Mouse (Mus musculus) cerebellum, adult 11 months (tissue): Measurements from ENCODE around the gene Pitpna.
A peak's percentile ranks its signal among the peaks of the same experiment; 100 is the strongest.
"Not testable (repeated sequence)": the region's sequence is repeated elsewhere in the genome, so short reads cannot be mapped to it uniquely, and the experiment has no call there.

Experiments used
- DNase-seq: peaks from one replicate; pipeline ENCODE4 v3.0.0; 2022

Gene Pitpna

GRCm38 (mm10) chr11:75594431-75594830 is 6.5 kb downstream of the Pitpna start:
- no peak for DNase-seq

DNA sequence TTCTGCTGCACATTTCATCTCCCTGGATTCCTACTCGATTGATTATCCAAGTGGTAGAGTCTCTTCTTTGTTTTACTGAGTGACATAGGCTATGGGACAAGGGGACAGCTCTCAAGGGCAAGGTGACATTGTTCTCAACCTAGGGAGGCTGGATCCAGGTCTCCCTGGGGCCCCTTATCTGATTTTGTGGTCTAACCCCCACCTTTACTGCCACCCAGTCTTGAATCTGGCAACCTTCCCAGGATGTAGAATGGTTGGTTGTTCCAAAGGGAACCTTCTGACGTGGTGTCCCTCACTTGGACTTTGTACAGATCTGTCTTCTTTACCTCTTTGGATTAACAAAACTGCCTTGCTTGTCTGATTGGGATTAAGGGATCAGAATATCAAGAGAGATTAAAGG is 7.5 kb downstream of the Pitpna start:
- DNase-seq = no peak

DNA sequence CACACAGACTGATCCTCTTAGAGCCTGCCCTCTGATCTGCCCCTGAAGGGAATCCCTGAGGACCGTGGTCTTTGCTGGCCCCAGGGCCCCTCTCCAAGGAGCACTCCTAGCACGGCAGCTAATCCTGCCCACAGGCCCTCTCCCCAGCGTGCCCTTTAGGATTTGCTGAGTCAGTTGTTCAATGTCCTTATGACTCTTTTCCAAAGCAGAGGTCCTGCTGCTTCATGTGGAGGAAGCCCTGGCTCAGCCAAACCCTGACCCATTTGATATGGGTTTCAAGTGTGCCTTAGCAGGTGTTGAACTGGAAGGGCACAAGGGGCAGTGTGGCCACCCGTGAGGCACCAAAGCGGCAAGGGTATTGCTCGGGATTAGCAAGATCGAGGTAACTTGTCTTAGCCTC is 7.9 kb downstream of the Pitpna start:
- DNase-seq = no peak

GRCm38 (mm10) chr11:75596726-75597255 is 8.9 kb downstream of the Pitpna start:
- peak; percentile 33 for DNase-seq

GRCm38 (mm10) chr11:75598004-75598403 is 10.1 kb downstream of the Pitpna start:
- no peak for DNase-seq

- DNase-seq = not testable (repeated sequence)
Measured at GRCm38 (mm10) chr11:75599802-75600201, 11.9 kb downstream of the Pitpna start.

- DNase-seq = no peak
Measured at GRCm38 (mm10) chr11:75604826-75605225, 16.9 kb downstream of the Pitpna start.

GRCm38 (mm10) chr11:75605318-75605717 is 17.4 kb downstream of the Pitpna start:
- no peak for DNase-seq

GRCm38 (mm10) chr11:75608776-75609175 is 20.9 kb downstream of the Pitpna start:
- no peak for DNase-seq

DNA sequence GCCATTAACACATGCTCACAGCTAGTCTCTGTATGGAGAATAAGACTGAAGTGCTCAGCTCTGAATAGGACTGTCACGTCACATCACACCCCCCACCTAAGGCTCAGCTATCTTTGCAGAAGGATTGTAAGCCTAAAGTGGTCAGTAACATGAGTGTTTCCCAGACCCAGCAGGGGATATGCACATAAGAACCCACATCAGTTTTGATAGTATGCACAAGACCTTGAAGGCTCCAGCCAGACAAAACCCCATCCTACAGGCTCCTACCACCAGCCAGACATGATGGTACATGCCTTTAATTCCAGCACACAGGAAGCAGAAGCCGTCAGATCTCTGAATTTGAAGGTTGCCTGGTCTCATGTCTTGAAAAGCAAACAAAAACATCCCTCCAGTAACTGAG is 22.1 kb downstream of the Pitpna start:
- no peak for DNase-seq

DNA sequence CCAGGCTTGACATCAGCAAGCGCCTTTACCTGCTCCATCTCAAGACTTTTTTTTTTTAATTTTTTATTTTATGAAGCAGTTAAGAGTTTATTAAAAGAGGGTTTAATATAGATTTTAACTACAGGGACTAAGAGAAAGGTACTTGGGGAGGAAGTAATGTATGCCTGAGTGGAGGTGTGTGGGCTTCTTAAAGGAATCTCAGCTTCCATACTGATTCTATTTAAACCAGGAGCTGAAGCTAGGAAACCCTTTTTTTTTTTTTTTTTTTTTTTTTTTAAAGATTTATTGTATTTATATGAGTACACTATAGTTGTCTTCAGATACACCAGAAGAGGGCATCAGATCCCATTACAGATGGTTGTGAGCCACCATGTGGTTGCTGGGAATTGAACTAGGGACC is 26.9 kb downstream of the Pitpna start:
- DNase-seq = no peak

DNA sequence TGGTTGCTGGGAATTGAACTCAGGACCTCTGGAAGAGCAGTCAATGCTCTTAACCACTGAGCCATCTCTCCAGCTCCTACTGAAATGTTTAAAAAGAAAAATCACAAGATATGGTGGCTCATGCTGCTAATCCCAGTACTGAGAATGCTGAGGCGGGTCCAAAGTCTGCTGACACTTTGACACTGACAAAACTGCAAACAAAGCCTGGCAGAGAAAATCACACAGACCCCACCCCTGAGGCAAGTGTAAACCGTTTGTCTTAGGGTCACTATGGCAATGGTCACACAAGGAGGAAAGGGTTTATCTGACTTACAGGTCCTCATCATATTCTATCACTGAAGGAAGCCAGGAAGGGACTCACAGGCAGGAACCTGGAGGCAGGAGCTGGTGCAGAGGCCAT is 27.7 kb downstream of the Pitpna start:
- DNase-seq = no peak

DNA sequence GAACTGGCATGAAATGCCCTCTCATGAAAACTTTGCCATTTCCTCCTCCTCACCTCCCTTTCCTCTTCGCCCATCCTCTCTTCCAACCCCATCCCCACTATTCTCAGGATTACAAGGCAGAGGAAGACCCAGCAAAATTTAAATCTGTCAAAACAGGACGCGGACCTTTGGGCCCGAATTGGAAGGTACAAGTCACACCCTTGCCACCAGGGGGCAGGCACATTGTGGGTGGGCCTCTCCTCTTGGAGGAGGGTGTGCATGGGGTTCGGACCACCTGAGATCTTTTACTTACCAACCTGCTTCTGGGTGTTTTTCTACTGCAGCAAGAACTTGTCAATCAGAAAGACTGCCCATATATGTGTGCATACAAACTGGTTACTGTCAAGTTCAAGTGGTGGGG is 31.2 kb downstream of the Pitpna start:
- DNase-seq = no peak

DNA sequence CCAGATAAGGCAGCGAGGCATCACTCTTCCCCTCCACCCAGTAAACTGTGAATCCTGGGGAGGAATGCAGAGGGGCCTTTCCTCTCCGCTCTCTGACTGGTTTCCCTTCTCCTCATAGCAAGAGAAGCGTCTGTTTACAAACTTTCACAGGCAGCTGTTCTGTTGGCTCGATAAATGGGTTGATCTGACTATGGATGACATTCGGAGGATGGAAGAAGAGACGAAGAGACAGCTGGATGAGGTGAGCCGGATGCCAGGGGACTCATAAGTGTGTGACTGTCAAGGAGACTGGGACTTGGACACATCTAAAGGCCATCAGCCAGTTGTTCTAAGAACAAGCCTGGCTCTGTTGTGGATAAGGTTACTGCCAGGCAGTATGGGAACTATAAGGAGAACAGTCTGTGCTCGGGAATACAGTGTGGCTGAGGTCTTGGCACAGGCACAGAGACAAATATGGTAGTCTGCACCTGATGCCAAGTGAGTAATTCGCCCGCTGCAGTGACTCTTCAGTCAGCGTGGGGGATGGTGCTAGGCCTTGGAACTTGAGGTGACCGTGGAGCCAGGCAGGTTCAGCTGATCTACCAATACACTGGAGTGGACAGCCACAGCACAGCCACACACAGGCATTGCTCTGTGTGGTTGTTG is 32.4 kb downstream of the Pitpna start:
- DNase-seq = peak; percentile 61

DNA sequence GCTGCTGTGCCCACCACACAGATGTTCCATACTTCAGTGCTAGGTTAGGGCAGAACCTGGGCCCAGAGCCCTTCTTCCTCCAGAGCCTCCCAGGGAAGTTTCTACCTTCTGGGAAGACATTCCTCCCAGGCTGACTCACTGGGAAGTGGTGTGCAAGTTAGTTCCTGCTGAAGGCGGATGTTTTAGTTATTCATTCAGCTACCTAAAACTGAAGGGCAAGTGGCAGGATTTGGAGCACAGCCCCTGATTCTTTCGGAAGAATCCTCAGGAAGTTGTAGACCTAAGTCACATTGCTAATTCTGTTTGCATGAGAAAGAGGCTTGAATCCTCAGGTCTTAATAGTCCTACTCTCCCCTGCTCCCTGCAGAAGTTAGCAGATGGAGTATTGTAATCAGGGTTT is 33.5 kb downstream of the Pitpna start:
- DNase-seq = no peak

DNA sequence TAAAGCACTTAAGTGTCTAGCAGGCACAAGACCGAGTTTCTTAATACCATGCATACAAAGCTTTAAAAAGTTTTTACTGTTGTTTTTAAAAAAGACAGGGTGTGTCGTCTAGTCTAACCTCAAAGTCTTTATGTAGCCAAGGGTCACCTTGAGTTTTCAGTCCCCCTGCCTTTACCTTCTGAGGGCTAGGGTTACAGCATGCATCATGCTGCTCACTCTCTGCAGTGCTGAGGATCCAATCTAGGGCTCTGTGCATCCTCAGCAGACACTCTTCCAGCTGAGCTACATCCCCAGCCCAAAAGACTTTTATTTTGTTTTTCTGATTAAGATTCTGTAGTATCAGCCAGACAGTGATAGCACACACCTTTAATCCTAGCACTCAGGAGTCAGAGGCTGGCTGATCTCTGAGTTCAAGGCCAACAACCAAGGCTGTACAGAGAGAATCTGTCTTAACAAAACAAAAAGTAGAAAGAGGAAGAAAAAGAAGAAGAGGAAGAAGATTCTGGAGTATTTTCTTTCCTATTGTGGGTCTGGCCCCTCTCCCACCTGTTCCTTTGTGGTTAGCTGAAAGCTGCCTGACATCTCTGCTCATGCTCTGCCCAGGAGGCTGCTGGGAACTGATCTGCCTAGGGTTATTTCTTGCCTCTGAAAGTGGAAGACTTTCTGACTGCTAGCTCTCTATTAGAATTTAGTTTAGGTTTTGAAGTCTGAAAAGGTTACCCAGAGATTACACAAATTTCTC is 34.9 kb downstream of the Pitpna start:
- DNase-seq = no peak

DNA sequence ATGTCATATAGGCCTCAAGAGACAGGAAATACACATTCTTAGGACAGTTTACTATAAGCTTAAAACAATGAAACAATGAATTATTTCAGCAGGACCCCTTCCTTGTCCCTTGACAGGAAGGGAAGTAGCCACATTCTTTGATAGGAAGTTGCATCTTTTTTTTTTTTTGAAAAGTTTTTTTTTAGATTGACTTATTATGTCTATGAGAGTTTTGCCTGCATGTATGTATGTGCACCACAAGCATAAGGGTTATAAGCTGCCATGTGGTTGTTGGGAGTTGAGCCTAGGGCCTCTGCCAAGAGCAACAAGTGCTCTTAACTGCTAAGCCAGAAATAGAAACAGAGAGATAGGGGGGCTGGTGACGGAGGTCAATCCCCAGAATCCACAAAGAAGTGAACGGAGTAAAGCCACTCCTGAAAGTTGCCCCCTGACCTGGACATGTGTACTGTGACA is 36.2 kb downstream of the Pitpna start:
- DNase-seq = no peak

DNA sequence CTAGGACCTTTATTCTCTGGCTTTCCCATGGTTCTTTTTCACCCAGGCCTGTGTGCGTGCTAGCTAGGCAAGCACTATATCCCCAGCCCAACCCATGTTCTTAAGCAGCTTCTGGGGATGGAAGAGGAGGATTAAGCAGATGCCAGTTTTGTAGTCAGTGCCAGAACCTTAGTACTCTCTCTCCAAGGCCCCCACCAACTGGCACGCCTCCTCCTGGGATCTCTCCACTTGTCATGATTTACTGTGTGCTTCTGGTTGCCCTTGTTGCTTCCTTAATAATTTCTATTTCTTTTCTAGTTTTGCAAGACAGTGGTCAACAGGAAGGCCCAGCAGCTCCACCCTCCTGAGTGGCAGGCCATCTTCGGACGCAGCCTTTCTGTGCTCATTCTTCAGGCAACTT is 37.9 kb downstream of the Pitpna start:
- no peak for DNase-seq

DNA sequence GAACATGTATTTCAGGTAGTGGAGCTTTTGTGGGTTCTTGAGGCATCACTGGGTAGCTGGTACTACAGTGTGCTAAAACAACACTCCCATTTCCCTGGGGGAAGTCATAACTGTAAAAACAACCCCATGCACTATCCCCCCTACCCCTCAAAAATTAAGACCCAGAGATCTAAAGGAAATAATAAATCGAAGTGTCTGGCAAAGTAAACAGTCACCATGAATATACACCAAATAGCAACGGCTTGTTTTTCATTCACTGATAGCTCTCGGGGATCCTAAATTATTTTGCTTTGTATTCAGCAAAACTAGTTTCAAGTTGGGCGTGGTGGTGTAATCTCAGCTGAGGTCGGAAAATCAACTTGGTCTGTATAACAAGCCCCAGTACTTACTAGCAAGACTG is 42.2 kb downstream of the Pitpna start:
- no peak for DNase-seq

GRCm38 (mm10) chr11:75630645-75631229 is 42.8 kb downstream of the Pitpna start, which contains the start of gene Inpp5k:
Gene Inpp5k (plus strand): TSS chr11:75630988.
- peak; percentile 95 for DNase-seq

GRCm38 (mm10) chr11:75631561-75632225 is 43.8 kb downstream of the Pitpna start:
- peak; percentile 31 for DNase-seq

DNA sequence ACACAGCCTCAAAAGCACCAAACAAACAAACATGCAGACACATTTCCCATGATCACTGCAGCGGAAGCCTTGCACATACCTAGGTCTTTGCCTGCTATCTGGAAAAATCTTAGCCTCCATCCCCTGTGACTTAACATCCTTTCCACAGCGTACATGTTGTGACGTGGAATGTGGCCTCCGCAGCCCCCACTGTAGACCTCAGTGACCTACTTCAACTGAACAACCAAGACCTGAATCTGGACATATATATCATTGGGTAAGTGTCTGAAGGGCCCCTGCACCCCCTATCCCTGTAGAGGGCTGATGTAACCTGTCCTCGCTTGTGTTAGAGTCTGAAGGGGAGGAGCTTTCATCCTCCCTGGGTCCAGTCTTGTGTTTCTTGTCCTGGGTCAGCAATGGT is 45.0 kb downstream of the Pitpna start:
- no peak for DNase-seq

- DNase-seq = no peak
Measured at GRCm38 (mm10) chr11:75634801-75635200, 46.9 kb downstream of the Pitpna start.
